Mouse (Mus musculus) embryonic fibroblast, embryonic 13.5 days (primary cell): ENCODE results near the gene Stard13.

ENCODE experiments used
- CTCF ChIP-seq: IDR thresholded peaks from 2 replicates; pipeline ENCODE4 v1.5.1; 2011; ENCODE audit warnings: mild to moderate bottlenecking, control low read depth, low read length, moderate library complexity, borderline replicate concordance; ENCODE audit not compliant: insufficient read depth
- POLR2A ChIP-seq: IDR thresholded peaks from 2 replicates; pipeline ENCODE4 v1.6.1; 2011; ENCODE audit warnings: low read depth, mild to moderate bottlenecking, control low read depth, low read length, moderate library complexity

DNA sequence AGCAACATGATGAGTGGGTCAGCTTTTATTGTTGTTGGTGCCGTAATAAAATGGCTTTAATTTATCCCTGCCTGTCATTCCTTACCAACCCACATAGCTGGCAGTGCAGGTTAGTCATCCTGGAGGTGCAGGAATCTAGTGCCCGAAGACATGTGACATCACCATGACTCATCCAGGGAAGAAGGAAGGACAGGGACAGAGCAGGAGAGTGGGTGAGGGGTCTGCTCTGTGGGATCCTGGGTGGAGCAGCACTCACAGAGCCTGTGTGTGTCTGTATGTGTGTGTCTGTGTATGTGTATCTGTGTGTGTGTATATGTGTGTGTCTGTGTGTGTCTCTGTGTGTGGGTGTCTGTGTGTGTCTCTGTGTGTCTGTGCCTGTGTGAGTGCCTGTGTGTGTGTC is 237.1 kb downstream of the Stard13 start:
- no peak for TF ChIP-seq POLR2A
- TF ChIP-seq CTCF = no peak
